Mouse (Mus musculus) myocyte (in vitro differentiated cells): ENCODE measurements around the gene Nckap1. TPM values are rescaled to one million over a fixed set of nuclear protein-coding genes. Genes with fewer than 3 reads are reported as not detected.

ENCODE experiments used
- H3K27me3 ChIP-seq: one replicate; pipeline ENCODE4 v1.6.1; 2011; ENCODE audit not compliant: control insufficient read depth, insufficient read depth, insufficient read length
- H3K36me3 ChIP-seq: one replicate; pipeline ENCODE4 v1.6.1; 2011; ENCODE audit not compliant: control insufficient read depth, insufficient read depth
- H3K4me2 ChIP-seq: one replicate; pipeline ENCODE4 v1.6.1; 2011; ENCODE audit warnings: low read depth, control low read depth
- H3K4me3 ChIP-seq: one replicate; pipeline ENCODE4 v1.5.1; 2011; ENCODE audit warnings: mild to moderate bottlenecking, control low read depth, moderate library complexity
- H3K79me2 ChIP-seq: one replicate; pipeline ENCODE4 v1.6.1; 2011; ENCODE audit not compliant: control insufficient read depth, insufficient read depth
- H3ac ChIP-seq: one replicate; pipeline ENCODE4 v1.6.1; 2011; ENCODE audit not compliant: control insufficient read depth, insufficient read length
- CEBPB ChIP-seq: IDR thresholded peaks from 2 replicates; pipeline ENCODE4 v1.6.1; 2011; ENCODE audit warnings: mild to moderate bottlenecking, moderate library complexity; ENCODE audit not compliant: poor library complexity, insufficient read depth, severe bottlenecking
- E2F4 ChIP-seq: IDR thresholded peaks from one replicate; pipeline ENCODE4 v1.6.1; 2011; ENCODE audit warnings: mild to moderate bottlenecking, control low read depth, moderate library complexity; ENCODE audit not compliant: insufficient read depth
- MAX ChIP-seq: IDR thresholded peaks from one replicate; pipeline ENCODE4 v1.6.1; 2011; ENCODE audit warnings: low read depth, mild to moderate bottlenecking, control low read depth
- MYOD1 ChIP-seq, 3 experiments: IDR thresholded peaks; one replicate each; pipeline ENCODE4 v1.6.1; 2011; ENCODE audit warnings: control low read depth in 2 of 3, low read depth in 2 of 3, mild to moderate bottlenecking in 2 of 3, moderate library complexity in 1 of 3; ENCODE audit not compliant: insufficient read length in 2 of 3, control insufficient read depth in 1 of 3
- MYOG ChIP-seq, 3 experiments: IDR thresholded peaks; one replicate each; pipeline ENCODE4 v1.6.1; 2011; ENCODE audit warnings: control low read depth in 2 of 3, low read depth in 2 of 3, mild to moderate bottlenecking in 2 of 3; ENCODE audit not compliant: insufficient read length in 2 of 3, control insufficient read depth in 1 of 3, insufficient read depth in 1 of 3
- POLR2A ChIP-seq: IDR thresholded peaks from one replicate; pipeline ENCODE4 v1.6.1; 2011; ENCODE audit warnings: low read depth, mild to moderate bottlenecking, control low read depth, moderate library complexity; ENCODE audit not compliant: insufficient read length
- POLR2AphosphoS2 ChIP-seq: IDR thresholded peaks from one replicate; pipeline ENCODE4 v1.6.1; 2011; ENCODE audit warnings: low read depth, control low read depth; ENCODE audit not compliant: insufficient read length
- REST ChIP-seq: IDR thresholded peaks from one replicate; pipeline ENCODE4 v1.6.1; 2011; ENCODE audit warnings: mild to moderate bottlenecking, control low read depth, moderate library complexity; ENCODE audit not compliant: insufficient read depth, insufficient read length
- SRF ChIP-seq: IDR thresholded peaks from one replicate; pipeline ENCODE4 v1.6.1; 2011; ENCODE audit warnings: low read depth; ENCODE audit not compliant: control insufficient read depth, insufficient read length
- TCF12 ChIP-seq: IDR thresholded peaks from one replicate; pipeline ENCODE4 v1.6.1; 2011; ENCODE audit warnings: mild to moderate bottlenecking, control low read depth; ENCODE audit not compliant: poor library complexity, insufficient read depth, severe bottlenecking
- TCF3 ChIP-seq: IDR thresholded peaks from one replicate; pipeline ENCODE4 v1.6.1; 2011; ENCODE audit warnings: low read depth, control low read depth; ENCODE audit not compliant: insufficient read length
- USF1 ChIP-seq: IDR thresholded peaks from one replicate; pipeline ENCODE4 v1.6.1; 2011; ENCODE audit warnings: low read depth, mild to moderate bottlenecking, control low read depth, moderate library complexity
- polyA plus RNA-seq: library from polyadenylated mRNA; unstranded; fragments of >200 nt; fragmentation: generic; extraction: Trizol; gene quantifications from one replicate; pipeline ENCODE4 v1.2.1, GENCODE M21; 2012; ENCODE audit warnings: missing spikeins

Gene Nckap1
- polyA plus RNA-seq, 1 experiment = 34.8 TPM

- no peak overlapping the region for H3ac ChIP-seq
- TF ChIP-seq E2F4 (no peak), MAX (no peak), MYOG (IDR thresholded peaks at IDR 0.05; ENCODE audit: control insufficient read depth in 1 of 3, insufficient read depth in 1 of 3, insufficient read length in 2 of 3, low read depth in 2 of 3) (no peak)
- H3K4me3 ChIP-seq = no peak overlapping the region
- no peaks in the 10 kb centered on the region for H3K27me3 ChIP-seq
- peaks cover 22% of the 10 kb centered on the region for H3K36me3 ChIP-seq
- H3K4me2 ChIP-seq = no peak overlapping the region
- peaks cover 63% of the 10 kb centered on the region for H3K79me2 ChIP-seq
Observed at GRCm38 (mm10) chr2:80562253-80562652, 18.9 kb downstream of the Nckap1 start.

- Histone ChIP-seq H3K27me3 (no peaks in the 10 kb centered on the region), H3K36me3 (peaks cover 22% of the 10 kb centered on the region), H3K79me2 (peaks cover 64% of the 10 kb centered on the region), H3ac (no peak overlapping the region), H3K4me2 (no peak overlapping the region), H3K4me3 (no peak overlapping the region)
- TF ChIP-seq TCF12 = no peak
- no peak for TF ChIP-seq SRF
- TF ChIP-seq TCF3 = no peak
- no peak for TF ChIP-seq POLR2A
- TF ChIP-seq MYOG (IDR thresholded peaks at IDR 0.05; ENCODE audit: control insufficient read depth in 1 of 3, insufficient read depth in 1 of 3, insufficient read length in 2 of 3, low read depth in 2 of 3) = no peak
- TF ChIP-seq REST = no peak
- TF ChIP-seq E2F4 = no peak
- no peak for TF ChIP-seq MYOD1 (IDR thresholded peaks at IDR 0.05; ENCODE audit: control insufficient read depth in 1 of 3, insufficient read length in 2 of 3, low read depth in 2 of 3)
- TF ChIP-seq MAX = no peak
- no peak for TF ChIP-seq POLR2AphosphoS2
- TF ChIP-seq USF1 = no peak
- no peak for TF ChIP-seq CEBPB
Observed at GRCm38 (mm10) chr2:80561478-80561877, 19.7 kb downstream of the Nckap1 start.

DNA sequence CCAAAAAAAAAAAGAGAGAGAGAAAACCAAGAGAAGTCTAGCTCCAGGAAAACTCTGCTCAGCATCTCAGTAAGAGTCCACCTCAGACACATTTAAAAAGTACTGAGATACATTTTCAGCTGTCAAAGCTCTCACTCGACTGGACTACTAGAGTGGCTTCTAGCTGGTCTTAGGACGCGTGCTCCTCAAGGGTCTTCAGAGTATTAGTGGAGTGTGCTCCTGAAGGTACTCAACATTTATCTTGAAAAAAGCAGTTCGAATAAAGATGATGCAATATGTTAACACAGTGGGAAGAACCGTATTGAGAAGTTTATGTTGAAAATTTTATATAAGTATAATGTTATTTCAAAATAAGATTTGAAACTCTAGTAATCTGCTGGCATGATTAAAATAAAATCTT lies 20.4 kb downstream of the Nckap1 start:
- H3K27me3 ChIP-seq = no peaks in the 10 kb centered on the region
- H3K4me3 ChIP-seq = no peak overlapping the region
- H3K79me2 ChIP-seq = peaks cover 62% of the 10 kb centered on the region
- TF ChIP-seq MAX (no peak), SRF (no peak), USF1 (no peak), TCF3 (no peak), POLR2AphosphoS2 (no peak), TCF12 (no peak), MYOG (IDR thresholded peaks at IDR 0.05; ENCODE audit: control insufficient read depth in 1 of 3, insufficient read depth in 1 of 3, insufficient read length in 2 of 3, low read depth in 2 of 3) (no peak), POLR2A (no peak), MYOD1 (IDR thresholded peaks at IDR 0.05; ENCODE audit: control insufficient read depth in 1 of 3, insufficient read length in 2 of 3, low read depth in 2 of 3) (no peak), CEBPB (no peak), E2F4 (no peak), REST (no peak)
- no peak overlapping the region for H3ac ChIP-seq
- H3K4me2 ChIP-seq = no peak overlapping the region
- peaks cover 22% of the 10 kb centered on the region for H3K36me3 ChIP-seq

DNA sequence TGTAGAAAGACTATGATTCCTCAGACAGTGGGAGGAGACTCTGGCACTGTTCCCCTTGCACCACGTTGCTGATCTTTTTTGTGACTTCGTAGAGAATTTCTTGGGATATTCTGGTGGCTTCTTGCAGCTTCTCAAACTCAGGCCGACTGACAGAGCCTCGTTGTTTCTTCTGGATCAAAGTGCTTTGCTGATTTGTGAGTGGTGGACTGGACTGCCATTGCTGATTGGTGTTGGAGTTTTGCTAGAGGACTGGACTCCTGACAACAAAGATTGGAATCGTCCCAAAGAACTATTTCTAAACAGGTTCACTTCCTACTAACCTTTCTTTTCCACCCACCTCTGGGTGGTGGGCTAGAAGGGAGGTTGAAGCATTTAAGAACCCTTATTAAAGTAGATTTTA lies 21.5 kb downstream of the Nckap1 start:
- Histone ChIP-seq H3K27me3 (no peaks in the 10 kb centered on the region), H3ac (no peak overlapping the region), H3K79me2 (peaks cover 57% of the 10 kb centered on the region), H3K4me2 (no peak overlapping the region), H3K36me3 (peaks cover 22% of the 10 kb centered on the region), H3K4me3 (no peak overlapping the region)
- no peak for TF ChIP-seq SRF
- no peak for TF ChIP-seq TCF12
- no peak for TF ChIP-seq TCF3
- TF ChIP-seq POLR2AphosphoS2 = no peak
- no peak for TF ChIP-seq MYOG (IDR thresholded peaks at IDR 0.05; ENCODE audit: control insufficient read depth in 1 of 3, insufficient read depth in 1 of 3, insufficient read length in 2 of 3, low read depth in 2 of 3)
- no peak for TF ChIP-seq USF1
- TF ChIP-seq POLR2A = no peak
- no peak for TF ChIP-seq MYOD1 (IDR thresholded peaks at IDR 0.05; ENCODE audit: control insufficient read depth in 1 of 3, insufficient read length in 2 of 3, low read depth in 2 of 3)
- TF ChIP-seq CEBPB = no peak
- no peak for TF ChIP-seq MAX
- no peak for TF ChIP-seq E2F4
- no peak for TF ChIP-seq REST

DNA sequence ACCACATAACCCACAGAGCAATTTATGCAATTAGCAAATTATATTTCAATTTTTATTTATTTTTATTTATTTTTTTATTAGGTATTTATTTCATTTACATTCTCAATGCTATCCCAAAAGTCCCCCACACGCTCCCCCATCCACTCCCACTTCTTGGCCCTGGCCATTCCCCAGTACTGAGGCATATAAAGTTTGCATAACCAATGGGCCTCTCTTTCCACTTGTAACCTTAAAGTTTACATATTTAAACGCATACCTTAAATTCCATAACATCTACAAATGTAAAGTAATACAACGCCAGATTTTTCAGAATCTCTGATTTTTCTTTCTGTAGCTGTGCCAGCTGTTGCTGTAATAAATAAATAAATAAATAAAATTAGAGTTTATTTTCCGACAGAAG lies 26.7 kb downstream of the Nckap1 start:
- Histone ChIP-seq H3ac (no peak overlapping the region), H3K4me2 (no peak overlapping the region), H3K27me3 (no peaks in the 10 kb centered on the region), H3K36me3 (peaks cover 31% of the 10 kb centered on the region), H3K4me3 (no peak overlapping the region), H3K79me2 (peaks cover 21% of the 10 kb centered on the region)
- no peak for TF ChIP-seq SRF
- TF ChIP-seq POLR2A = no peak
